Mouse (Mus musculus) heart, embryonic 11.5 days (tissue): ENCODE measurements around the gene Glis2. TPM values are rescaled to one million over a fixed set of nuclear protein-coding genes. Genes with fewer than 3 reads are reported as not detected.

ENCODE experiments used
- polyA plus RNA-seq: library from polyadenylated mRNA; unstranded; fragments of >200 nt; fragmentation: Nextera tagmentation; extraction: Ambion mirVana; gene quantifications from 2 replicates; pipeline ENCODE4 v1.2.1, GENCODE M21; 2014

The Glis2 gene
- polyA plus RNA-seq, 1 experiment from 2014 or later = 23.3 TPM

Other genes starting within 250 kb of the Glis2 start
- 0.99 and 1.2 TPM in 2 replicates for gene Adcy9, start 174.2 kb upstream of the Glis2 start, polyA plus RNA-seq
- 147 and 191 TPM in 2 replicates for gene Srl, start 52.9 kb upstream of the Glis2 start, polyA plus RNA-seq
- gene Tfap4, start 34.9 kb upstream of the Glis2 start, polyA plus RNA-seq = 7.3 and 9.4 TPM in 2 replicates
- 119 and 134 TPM in 2 replicates for gene Pam16, start 30.3 kb downstream of the Glis2 start, polyA plus RNA-seq
- gene Vasn, start 45.2 kb downstream of the Glis2 start, polyA plus RNA-seq = 9.5 and 10.6 TPM in 2 replicates
- 63.6 and 72.6 TPM in 2 replicates for gene Dnaja3, start 45.3 kb downstream of the Glis2 start, polyA plus RNA-seq
- 12.1 and 12.4 TPM in 2 replicates for gene Coro7, start 85.1 kb downstream of the Glis2 start, polyA plus RNA-seq
- gene Nmral1, start 124.6 kb downstream of the Glis2 start, polyA plus RNA-seq = 53.1 and 58.3 TPM in 2 replicates
- 102 and 109 TPM in 2 replicates for gene Hmox2, start 131.6 kb downstream of the Glis2 start, polyA plus RNA-seq
- gene Cdip1, start 195.6 kb downstream of the Glis2 start, polyA plus RNA-seq = 113 and 118 TPM in 2 replicates
- 0.25 and 0.79 TPM in 2 replicates for gene 4930562C15Rik, start 240.7 kb downstream of the Glis2 start, polyA plus RNA-seq